Mouse (Mus musculus) stomach, embryonic 15.5 days (tissue): ENCODE results near the gene Tex35. TPM values are rescaled to one million over a fixed set of nuclear protein-coding genes. Genes with fewer than 3 reads are reported as not detected.

Experiments
- ATAC-seq: fragments of 200-750 bp; cut with Nextera tagmentation; 2 replicates; pipeline ENCODE4 v1.8.0; 2017; ENCODE audit warnings: low read depth, moderate number of reproducible peaks, moderate TSS enrichment; ENCODE audit not compliant: insufficient read depth, low FRiP score
- H3K27ac ChIP-seq: fragments of 300-500 bp; sonication (generic); 2 replicates; pipeline ENCODE4 v1.5.1; 2015; ENCODE audit warnings: mild to moderate bottlenecking, inconsistent platforms
- H3K27me3 ChIP-seq: fragments of 300-500 bp; sonication (generic); replicated peaks from 2 replicates; pipeline ENCODE4 v1.6.1; 2015; ENCODE audit warnings: inconsistent platforms
- H3K36me3 ChIP-seq: fragments of 300-500 bp; sonication (generic); 2 replicates; pipeline ENCODE4 v1.6.1; 2015; ENCODE audit warnings: inconsistent platforms
- H3K4me1 ChIP-seq: fragments of 300-500 bp; sonication (generic); 2 replicates; pipeline ENCODE4 v1.6.1; 2015; ENCODE audit warnings: inconsistent platforms
- H3K4me2 ChIP-seq: fragments of 300-500 bp; sonication (generic); 2 replicates; pipeline ENCODE4 v1.6.1; 2015; ENCODE audit warnings: mild to moderate bottlenecking, inconsistent platforms
- H3K4me3 ChIP-seq: fragments of 300-500 bp; sonication (generic); replicated peaks from 2 replicates; pipeline ENCODE4 v1.5.1; 2015; ENCODE audit warnings: inconsistent platforms
- H3K9ac ChIP-seq: fragments of 300-500 bp; sonication (generic); 2 replicates; pipeline ENCODE4 v1.6.1; 2015; ENCODE audit warnings: inconsistent platforms
- H3K9me3 ChIP-seq: fragments of 300-500 bp; sonication (generic); 2 replicates; pipeline ENCODE4 v1.6.1; 2016; ENCODE audit warnings: inconsistent platforms
- WGBS: fragments of 180-500 bp; shearing (Covaris S2); methylation state at CpG from one replicate; pipeline ENCODE4 v1.1.7; 2015; 5-methylcytosine and 5-hydroxymethylcytosine counted together
- polyA plus RNA-seq: library from polyadenylated mRNA; unstranded; fragments of >200 nt; fragmentation: Nextera tagmentation; extraction: Ambion mirVana; gene quantifications from 2 replicates; pipeline ENCODE4 v1.2.1, GENCODE M21; 2015

Tex35 gene
- polyA plus RNA-seq, 1 experiment from 2014 or later, result not detected

DNA sequence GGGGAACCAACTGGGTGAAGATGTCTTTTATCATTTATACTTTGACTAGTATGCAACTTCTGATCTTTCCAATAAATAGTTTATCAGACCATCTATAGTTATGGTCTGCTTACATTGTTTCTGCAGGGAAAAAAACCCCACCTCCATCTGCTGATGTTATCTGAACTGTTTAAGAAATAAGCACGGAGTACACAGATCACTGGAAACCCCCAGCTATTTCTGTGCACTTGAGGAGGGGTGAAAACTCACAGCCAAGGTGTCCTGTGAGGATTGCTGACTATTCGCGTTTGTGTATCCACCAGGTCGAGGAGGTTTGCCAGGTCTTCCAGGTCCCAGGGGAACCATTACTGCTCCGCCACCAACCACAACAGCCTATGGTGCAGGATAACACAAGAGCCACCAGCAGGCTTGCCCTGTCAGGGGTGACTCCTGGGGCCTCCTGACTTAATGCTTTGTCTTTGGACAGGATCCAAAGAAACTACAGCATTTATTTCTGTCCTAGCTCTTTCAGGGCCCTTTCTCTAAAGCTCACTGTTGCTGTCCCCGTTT, 1.9 kb upstream of the Tex35 start:
- 72% methylated on average over 6 of the region's 6 CpGs for WGBS
- no peaks in the 10 kb centered on the region for H3K9me3 ChIP-seq
- no peaks in the 10 kb centered on the region for H3K4me1 ChIP-seq
- no peak overlapping the region for H3K4me3 ChIP-seq
- no peak for ATAC-seq
- H3K27ac ChIP-seq, result no peak overlapping the region
- H3K4me2 ChIP-seq, result no peak overlapping the region
- H3K27me3 ChIP-seq, result no peaks in the 10 kb centered on the region
- no peaks in the 10 kb centered on the region for H3K36me3 ChIP-seq
- H3K9ac ChIP-seq, result no peak overlapping the region

DNA sequence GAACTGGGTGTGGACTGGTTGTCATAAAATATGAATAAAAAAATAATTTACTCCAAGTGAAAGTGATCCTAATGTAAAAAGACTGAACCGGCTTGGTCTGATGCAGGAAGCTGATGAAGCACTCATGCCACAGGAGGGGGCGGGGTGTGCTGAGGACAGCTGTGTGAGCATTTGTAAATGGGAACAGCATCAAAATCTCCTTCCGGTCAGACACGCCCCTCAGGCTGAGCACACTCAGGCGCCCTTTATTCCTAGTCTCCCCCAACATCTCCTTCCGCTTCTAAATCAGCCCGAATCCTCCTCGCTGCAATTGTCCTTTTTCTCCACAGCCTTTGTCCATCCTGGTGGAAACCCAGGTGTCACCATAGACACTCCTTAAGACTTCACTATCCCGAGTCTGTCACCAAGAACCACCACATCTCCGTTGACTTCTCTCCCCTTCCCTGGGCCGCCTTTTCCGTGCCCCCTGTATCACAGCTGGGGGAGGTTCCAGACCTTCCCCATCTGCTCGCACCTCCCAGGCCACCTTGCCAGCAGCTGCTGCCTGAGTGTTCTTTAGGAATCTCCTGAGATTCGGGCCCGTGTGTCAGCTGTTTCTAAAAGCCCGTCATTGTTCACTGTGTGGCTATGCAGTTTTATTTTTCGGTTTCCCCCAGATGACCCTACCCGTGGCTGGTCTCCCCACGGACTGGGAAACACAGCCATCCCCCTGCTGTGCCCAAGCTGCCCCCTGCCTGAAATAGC, 7.2 kb downstream of the Tex35 start:
- H3K9me3 ChIP-seq, result no peaks in the 10 kb centered on the region
- H3K4me2 ChIP-seq, result peak overlapping the region; percentile 48
- H3K4me1 ChIP-seq, result no peaks in the 10 kb centered on the region
- ATAC-seq, result peak; percentile 63; the same call in 1 of the 2 replicates
- 13% methylated on average over 19 of the region's 19 CpGs for WGBS
- no peaks in the 10 kb centered on the region for H3K36me3 ChIP-seq
- H3K9ac ChIP-seq, result no peak overlapping the region
- peak overlapping the region; percentile 17 for H3K4me3 ChIP-seq
- no peaks in the 10 kb centered on the region for H3K27me3 ChIP-seq
- H3K27ac ChIP-seq, result no peak overlapping the region

DNA sequence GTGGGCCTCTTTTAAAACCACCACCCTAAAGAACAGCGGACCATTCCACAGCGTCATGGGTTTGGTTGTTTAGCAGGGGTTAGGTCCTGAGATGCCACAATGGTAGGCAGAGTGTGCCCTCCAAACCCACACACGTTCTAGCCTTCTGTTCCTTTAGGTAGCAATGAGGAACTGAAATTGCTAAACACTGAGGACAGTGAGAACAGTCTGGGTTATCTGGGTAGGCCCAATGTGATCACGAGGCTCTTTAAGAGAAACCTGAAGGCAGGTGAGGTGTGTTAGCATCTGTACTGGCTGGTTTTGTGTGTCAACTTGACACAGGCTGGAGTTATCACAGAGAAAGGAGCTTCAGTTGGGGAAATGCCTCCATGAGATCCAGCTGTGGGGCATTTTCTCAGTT, 12.9 kb downstream of the Tex35 start:
- no peak for ATAC-seq
- H3K9ac ChIP-seq, result no peak overlapping the region
- WGBS, result 87% methylated on average over 4 of the region's 4 CpGs
- H3K9me3 ChIP-seq, result no peaks in the 10 kb centered on the region
- no peaks in the 10 kb centered on the region for H3K36me3 ChIP-seq
- no peaks in the 10 kb centered on the region for H3K4me1 ChIP-seq
- no peak overlapping the region for H3K27ac ChIP-seq
- H3K4me3 ChIP-seq, result no peak overlapping the region
- H3K4me2 ChIP-seq, result no peak overlapping the region
- no peaks in the 10 kb centered on the region for H3K27me3 ChIP-seq

DNA sequence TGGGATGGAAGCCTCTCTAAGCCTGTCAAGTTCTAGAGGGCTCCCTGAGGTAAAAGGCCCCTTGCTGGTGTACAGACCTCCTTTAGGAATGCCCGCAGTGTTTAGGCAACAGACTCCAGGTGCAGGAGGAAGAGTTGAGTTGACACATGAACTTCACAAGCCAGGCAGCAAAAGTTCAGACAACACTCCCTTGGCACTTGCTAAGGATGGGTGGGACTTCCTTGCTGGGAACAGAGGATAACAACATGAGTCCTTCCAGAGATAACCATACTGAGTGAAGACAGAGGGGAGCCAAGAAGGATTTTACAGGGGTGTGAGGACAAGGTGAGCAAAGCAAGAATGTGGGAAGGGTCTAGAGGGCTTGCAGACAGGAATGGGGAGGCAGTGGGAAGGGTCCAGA, 15.9 kb downstream of the Tex35 start:
- ATAC-seq, result no peak
- H3K4me2 ChIP-seq, result no peak overlapping the region
- H3K27ac ChIP-seq, result no peak overlapping the region
- no peak overlapping the region for H3K9ac ChIP-seq
- no peaks in the 10 kb centered on the region for H3K4me1 ChIP-seq
- H3K9me3 ChIP-seq, result no peaks in the 10 kb centered on the region
- H3K27me3 ChIP-seq, result no peaks in the 10 kb centered on the region
- no peaks in the 10 kb centered on the region for H3K36me3 ChIP-seq
- H3K4me3 ChIP-seq, result no peak overlapping the region
- WGBS, result 85% methylated on average over 1 of the region's 1 CpGs

DNA sequence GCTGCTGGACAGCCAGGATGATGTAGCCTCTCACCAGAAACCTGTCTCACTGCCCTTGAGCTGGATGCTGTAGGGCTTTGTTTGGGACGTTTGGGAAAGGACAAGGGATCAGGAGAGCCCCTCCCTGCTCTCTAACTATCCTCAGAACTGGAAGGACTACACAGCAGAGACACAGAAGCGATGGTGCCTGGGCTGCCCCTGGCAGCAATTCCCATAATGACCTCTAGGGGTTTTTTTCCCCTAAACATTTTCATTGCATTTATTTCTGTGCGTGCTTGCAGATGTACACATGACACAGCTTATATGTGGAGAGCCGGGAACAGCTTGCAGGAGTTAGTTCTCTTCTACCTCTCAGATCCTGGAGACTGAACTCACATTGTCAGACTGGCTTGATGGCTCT, 16.3 kb downstream of the Tex35 start:
- no peak for ATAC-seq
- H3K4me3 ChIP-seq, result no peak overlapping the region

DNA sequence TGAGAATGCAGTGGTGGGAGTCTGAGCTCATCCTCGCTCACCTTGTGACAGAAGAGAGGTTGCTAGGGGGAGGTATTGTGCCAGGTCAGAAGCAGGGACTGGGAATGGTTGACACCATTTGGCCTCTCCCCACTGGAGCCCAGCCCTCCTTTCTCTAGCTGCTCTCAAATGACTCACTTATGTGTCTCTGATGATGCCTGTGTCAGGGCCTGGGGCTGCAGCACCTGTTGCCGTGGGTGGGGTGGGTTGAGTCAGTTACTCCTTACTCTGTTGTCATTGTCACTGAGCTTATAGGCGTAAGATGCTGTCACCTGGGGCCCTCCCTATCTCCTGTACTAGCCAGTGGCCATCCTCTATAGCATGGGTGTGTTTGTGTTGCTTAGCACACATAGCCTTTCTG, 17.6 kb downstream of the Tex35 start:
- H3K27me3 ChIP-seq, result no peaks in the 10 kb centered on the region
- H3K27ac ChIP-seq, result no peak overlapping the region
- 70% methylated on average over 3 of the region's 3 CpGs for WGBS
- H3K9ac ChIP-seq, result no peak overlapping the region
- ATAC-seq, result no peak
- H3K36me3 ChIP-seq, result no peaks in the 10 kb centered on the region
- H3K4me2 ChIP-seq, result no peak overlapping the region
- no peaks in the 10 kb centered on the region for H3K9me3 ChIP-seq
- peaks cover 5% of the 10 kb centered on the region for H3K4me1 ChIP-seq
- H3K4me3 ChIP-seq, result no peak overlapping the region

More for the DNA sequence above, 16.3 kb downstream of the Tex35 start:
- Histone ChIP-seq H3K27me3 (no peaks in the 10 kb centered on the region), H3K9ac (no peak overlapping the region), H3K4me2 (no peak overlapping the region), H3K27ac (no peak overlapping the region), H3K4me1 (no peaks in the 10 kb centered on the region), H3K9me3 (no peaks in the 10 kb centered on the region), H3K36me3 (no peaks in the 10 kb centered on the region)
- 65% methylated on average over 4 of the region's 4 CpGs for WGBS

DNA sequence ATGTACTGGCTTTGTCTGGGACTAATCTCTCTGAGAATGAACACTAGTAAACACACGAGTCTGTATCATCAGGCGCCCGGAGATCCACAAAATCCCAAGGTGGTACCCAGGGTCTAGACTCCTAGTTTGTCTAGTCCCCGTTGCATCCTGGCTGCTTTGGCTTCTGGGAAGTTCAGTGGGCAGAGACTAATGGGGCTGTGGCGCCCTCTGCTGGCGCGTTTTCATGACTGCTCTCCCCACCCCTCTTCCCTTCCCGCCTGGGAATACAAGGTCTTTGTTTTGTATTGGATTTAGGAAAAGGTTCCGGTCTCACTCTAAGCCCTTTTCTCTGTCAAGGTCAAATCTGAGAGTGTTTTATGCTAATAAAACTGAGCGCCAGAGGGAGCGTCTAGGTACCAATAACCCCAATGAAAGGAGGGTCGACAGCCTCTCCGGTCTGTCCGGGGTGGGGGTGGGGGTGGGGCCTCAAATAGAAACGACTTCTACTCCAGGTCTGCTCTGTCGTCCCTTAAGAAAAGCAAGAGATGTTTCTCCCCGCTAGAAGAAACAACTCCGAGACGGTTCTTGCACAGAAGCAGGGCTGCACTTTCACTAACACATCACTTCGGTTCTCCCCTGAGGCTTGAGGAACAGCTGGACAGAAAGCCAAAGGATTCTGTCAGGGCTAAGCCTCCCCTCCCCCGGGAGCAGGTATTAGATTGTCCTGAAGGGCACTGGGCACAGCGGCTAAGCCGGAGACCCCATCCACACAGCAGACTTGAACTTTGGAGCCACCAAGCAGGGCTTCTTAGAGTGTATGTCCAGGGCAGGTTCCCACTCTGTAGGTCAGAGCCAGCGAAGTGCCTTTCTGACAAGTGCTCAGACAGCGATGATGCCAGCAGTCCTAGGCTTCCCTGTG, 22.1 kb downstream of the Tex35 start:
- peak overlapping the region; percentile 41 for H3K4me3 ChIP-seq
- no peak overlapping the region for H3K27ac ChIP-seq
- no peaks in the 10 kb centered on the region for H3K9me3 ChIP-seq
- no peaks in the 10 kb centered on the region for H3K27me3 ChIP-seq
- WGBS, result 10% methylated on average over 25 of the region's 25 CpGs
- H3K4me2 ChIP-seq, result peak overlapping the region; percentile 67
- peak; percentile 42; the same call in 1 of the 2 replicates for ATAC-seq
- peaks cover 9% of the 10 kb centered on the region for H3K4me1 ChIP-seq
- H3K9ac ChIP-seq, result no peak overlapping the region; the same call in 1 of the 2 replicates
- no peaks in the 10 kb centered on the region for H3K36me3 ChIP-seq

DNA sequence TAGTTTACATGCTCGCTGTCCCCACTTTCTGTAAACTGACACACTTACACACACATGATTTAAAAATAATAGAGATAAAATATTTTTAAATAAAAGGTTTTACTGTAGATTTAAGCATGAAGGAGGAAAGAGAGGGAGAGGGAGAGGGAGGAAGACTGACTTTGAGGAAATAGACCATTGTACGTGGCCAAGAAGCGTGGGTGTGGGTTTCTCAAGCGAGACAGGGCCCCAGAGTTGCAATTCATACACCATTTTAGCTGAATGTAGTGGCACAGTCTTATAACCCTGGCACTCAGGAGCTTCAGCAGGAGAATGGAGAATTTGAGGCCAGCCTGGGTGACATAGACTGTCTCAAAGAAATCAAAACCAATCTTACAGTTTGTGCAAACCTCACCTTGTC, 25.5 kb downstream of the Tex35 start:
- no peak overlapping the region for H3K9ac ChIP-seq
- no peak overlapping the region for H3K27ac ChIP-seq
- no peaks in the 10 kb centered on the region for H3K36me3 ChIP-seq
- WGBS, result 79% methylated on average over 4 of the region's 4 CpGs
- H3K4me1 ChIP-seq, result peaks cover 10% of the 10 kb centered on the region
- H3K4me2 ChIP-seq, result no peak overlapping the region
- no peak for ATAC-seq
- no peaks in the 10 kb centered on the region for H3K9me3 ChIP-seq
- no peaks in the 10 kb centered on the region for H3K27me3 ChIP-seq
- no peak overlapping the region for H3K4me3 ChIP-seq

DNA sequence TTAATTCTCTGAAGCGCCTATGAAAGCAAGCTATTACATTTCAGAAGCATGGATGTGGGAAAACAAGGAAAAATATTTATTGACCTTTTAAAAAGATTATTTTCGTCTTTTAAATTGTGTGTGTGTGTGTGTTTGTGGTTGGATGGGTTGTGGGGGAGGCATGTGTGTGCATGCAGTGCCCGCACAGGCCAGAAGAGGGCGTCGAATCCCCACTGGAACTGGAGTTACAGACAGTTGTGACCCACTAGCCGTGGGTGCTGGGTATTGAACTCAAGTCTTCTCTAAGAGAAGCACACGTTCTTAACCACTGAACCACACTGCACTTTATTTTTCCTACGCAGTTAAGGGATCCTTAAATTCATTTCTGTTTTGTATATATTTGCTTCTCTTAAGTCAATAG, 26.5 kb downstream of the Tex35 start:
- Histone ChIP-seq H3K9ac (no peak overlapping the region), H3K4me2 (no peak overlapping the region), H3K9me3 (no peaks in the 10 kb centered on the region), H3K4me3 (no peak overlapping the region), H3K27me3 (no peaks in the 10 kb centered on the region), H3K27ac (no peak overlapping the region), H3K36me3 (no peaks in the 10 kb centered on the region), H3K4me1 (peaks cover 10% of the 10 kb centered on the region)
- WGBS, result 64% methylated on average over 8 of the region's 8 CpGs
- ATAC-seq, result no peak

DNA sequence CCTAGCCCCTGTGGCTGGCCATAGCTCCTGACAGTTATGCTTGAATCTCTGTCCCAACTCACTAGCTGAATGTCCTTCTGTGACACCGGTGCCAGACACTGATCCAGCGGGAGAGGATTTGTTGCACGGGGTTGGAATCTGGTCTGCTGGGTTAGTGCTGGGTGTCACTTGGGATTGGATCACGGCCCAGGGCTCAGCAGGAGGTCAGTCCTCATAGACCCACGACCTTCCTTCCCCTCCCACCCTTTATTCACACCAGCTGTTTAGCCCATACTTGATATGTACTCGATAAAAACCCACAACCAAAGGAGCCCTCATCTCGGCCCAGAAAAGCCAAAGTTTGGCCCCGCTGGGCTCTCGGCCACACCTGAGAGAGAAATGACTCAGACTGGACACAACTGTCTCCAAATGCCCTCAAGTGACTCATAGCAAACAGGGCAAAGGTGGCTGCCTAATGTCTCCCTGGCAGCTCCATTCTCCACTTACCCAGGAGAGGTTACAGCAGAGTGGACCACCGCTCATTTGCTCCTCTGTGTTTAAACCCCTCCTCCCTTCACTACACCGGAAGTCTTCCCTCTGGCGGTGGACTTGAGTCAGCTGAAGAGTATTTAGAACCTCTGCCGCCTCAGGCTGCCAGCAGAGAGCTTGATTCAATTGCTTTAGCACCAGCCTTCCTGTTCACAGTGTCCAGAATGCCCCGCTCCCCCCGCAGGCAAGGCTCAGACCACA, 27.2 kb downstream of the Tex35 start:
- H3K27ac ChIP-seq, result no peak overlapping the region
- no peaks in the 10 kb centered on the region for H3K36me3 ChIP-seq
- no peak for ATAC-seq
- no peak overlapping the region for H3K4me2 ChIP-seq
- H3K4me1 ChIP-seq, result peaks cover 12% of the 10 kb centered on the region; the same call in 1 of the 2 replicates
- WGBS, result 51% methylated on average over 15 of the region's 15 CpGs
- H3K4me3 ChIP-seq, result no peak overlapping the region
- H3K27me3 ChIP-seq, result no peaks in the 10 kb centered on the region
- no peaks in the 10 kb centered on the region for H3K9me3 ChIP-seq
- H3K9ac ChIP-seq, result no peak overlapping the region

DNA sequence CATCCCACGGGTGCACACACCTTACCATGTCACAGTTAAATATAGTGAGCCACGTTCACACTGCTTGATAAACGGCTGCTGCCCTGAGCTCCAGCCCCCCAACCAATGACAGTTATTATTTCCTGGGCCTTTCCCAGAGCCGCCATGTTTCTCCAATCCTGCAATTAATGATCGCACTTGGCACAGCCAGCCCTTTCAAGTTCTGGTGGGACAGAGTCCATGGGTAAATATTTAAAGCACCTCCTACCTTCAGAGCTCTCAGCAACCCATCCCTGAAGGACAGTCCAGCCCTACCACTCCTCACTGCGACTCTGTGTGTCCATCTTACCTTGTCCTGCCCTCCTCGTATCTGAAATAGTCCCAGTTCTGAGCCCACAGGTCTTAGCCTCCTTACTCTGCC, 28.4 kb downstream of the Tex35 start:
- 69% methylated on average over 7 of the region's 7 CpGs for WGBS
- no peak for ATAC-seq
- Histone ChIP-seq H3K27ac (peak overlapping the region; percentile 50), H3K4me2 (no peak overlapping the region), H3K9ac (no peak overlapping the region), H3K27me3 (no peaks in the 10 kb centered on the region), H3K4me1 (peaks cover 12% of the 10 kb centered on the region; the same call in 1 of the 2 replicates), H3K9me3 (no peaks in the 10 kb centered on the region), H3K36me3 (no peaks in the 10 kb centered on the region), H3K4me3 (no peak overlapping the region)
